Mouse (Mus musculus) stomach, embryonic 14.5 days (tissue): Measurements from ENCODE around the gene Gm20671. TPM values are rescaled to one million over a fixed set of nuclear protein-coding genes. Genes with fewer than 3 reads are reported as not detected.

ENCODE experiments used
- ATAC-seq: fragments of 200-750 bp; cut with Nextera tagmentation; 2 replicates; pipeline ENCODE4 v1.8.0; 2017; ENCODE audit warnings: low read depth, moderate TSS enrichment; ENCODE audit not compliant: insufficient number of reproducible peaks, insufficient read depth, low FRiP score
- H3K27ac ChIP-seq: fragments of 300-500 bp; sonication (generic); 2 replicates; pipeline ENCODE4 v1.5.1; 2014; ENCODE audit warnings: mild to moderate bottlenecking, low read length, moderate library complexity, mixed read lengths
- H3K27me3 ChIP-seq: fragments of 300-500 bp; sonication (generic); 2 replicates; pipeline ENCODE4 v1.6.1; 2014; ENCODE audit warnings: low read length, control low read depth, mixed read lengths; ENCODE audit not compliant: control insufficient read depth, insufficient read depth
- H3K36me3 ChIP-seq: fragments of 300-500 bp; sonication (generic); 2 replicates; pipeline ENCODE4 v1.6.1; 2014; ENCODE audit warnings: mild to moderate bottlenecking, control low read depth, low read length, moderate library complexity, mixed read lengths; ENCODE audit not compliant: control insufficient read depth, insufficient read depth
- H3K4me1 ChIP-seq: fragments of 300-500 bp; sonication (generic); 2 replicates; pipeline ENCODE4 v1.6.1; 2014; ENCODE audit warnings: low read length, control low read depth, mixed read lengths; ENCODE audit not compliant: control insufficient read depth, insufficient read depth
- H3K4me2 ChIP-seq: fragments of 300-500 bp; sonication (generic); replicated peaks from 2 replicates; pipeline ENCODE4 v1.6.1; 2014; ENCODE audit warnings: low read depth, low read length, control low read depth
- H3K4me3 ChIP-seq: fragments of 300-500 bp; sonication (generic); 2 replicates; pipeline ENCODE4 v1.5.1; 2014; ENCODE audit warnings: low read depth, low read length, control low read depth
- H3K9ac ChIP-seq: fragments of 300-500 bp; sonication (generic); replicated peaks from 2 replicates; pipeline ENCODE4 v1.6.1; 2014; ENCODE audit warnings: low read depth, mild to moderate bottlenecking, control low read depth, low read length, moderate library complexity, mixed read lengths
- H3K9me3 ChIP-seq: fragments of 300-500 bp; sonication (generic); 2 replicates; pipeline ENCODE4 v1.6.1; 2016; ENCODE audit warnings: low read depth, low read length, control low read depth; ENCODE audit not compliant: control insufficient read depth
- WGBS: fragments of 180-500 bp; shearing (Covaris S2); extraction: QIAGEN DNeasy Blood & Tissue Kit; methylation state at CpG from one replicate; pipeline ENCODE4 v1.1.7; 2014; 5-methylcytosine and 5-hydroxymethylcytosine counted together
- polyA plus RNA-seq: library from polyadenylated mRNA; unstranded; fragments of >200 nt; fragmentation: Nextera tagmentation; extraction: Ambion mirVana; gene quantifications from 2 replicates; pipeline ENCODE4 v1.2.1, GENCODE M21; 2014

Gene Gm20671
- polyA plus RNA-seq, 1 experiment from 2014 or later, result not detected

DNA sequence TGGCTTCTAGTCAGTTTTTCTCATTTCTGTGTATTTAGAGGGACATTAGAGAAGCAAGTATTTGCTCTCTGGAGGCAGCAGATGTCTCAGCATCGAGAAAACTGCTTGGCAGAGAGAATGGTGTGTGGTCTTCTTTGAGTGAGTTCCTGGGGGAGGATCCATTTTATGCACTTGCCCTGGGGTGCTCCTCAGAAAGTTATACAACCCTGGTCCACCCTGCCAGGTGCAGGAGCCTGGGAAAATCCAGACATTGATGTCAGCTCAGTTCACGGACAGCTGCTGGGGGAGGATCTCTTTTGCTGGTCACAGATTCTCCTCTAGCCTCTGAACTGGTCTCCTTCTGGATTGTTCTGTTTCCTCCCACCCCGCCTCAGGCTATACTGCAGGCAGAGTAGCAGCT lies 105.6 kb downstream of the Gm20671 start:
- WGBS, result 58% methylated on average over 3 of the region's 3 CpGs
- H3K27me3 ChIP-seq, result no peaks in the 10 kb centered on the region
- H3K27ac ChIP-seq, result no peak overlapping the region
- no peak overlapping the region for H3K4me3 ChIP-seq
- no peaks in the 10 kb centered on the region for H3K36me3 ChIP-seq
- no peak overlapping the region for H3K9ac ChIP-seq
- no peaks in the 10 kb centered on the region for H3K9me3 ChIP-seq
- no peak overlapping the region for H3K4me2 ChIP-seq
- ATAC-seq, result no peak
- H3K4me1 ChIP-seq, result no peaks in the 10 kb centered on the region

DNA sequence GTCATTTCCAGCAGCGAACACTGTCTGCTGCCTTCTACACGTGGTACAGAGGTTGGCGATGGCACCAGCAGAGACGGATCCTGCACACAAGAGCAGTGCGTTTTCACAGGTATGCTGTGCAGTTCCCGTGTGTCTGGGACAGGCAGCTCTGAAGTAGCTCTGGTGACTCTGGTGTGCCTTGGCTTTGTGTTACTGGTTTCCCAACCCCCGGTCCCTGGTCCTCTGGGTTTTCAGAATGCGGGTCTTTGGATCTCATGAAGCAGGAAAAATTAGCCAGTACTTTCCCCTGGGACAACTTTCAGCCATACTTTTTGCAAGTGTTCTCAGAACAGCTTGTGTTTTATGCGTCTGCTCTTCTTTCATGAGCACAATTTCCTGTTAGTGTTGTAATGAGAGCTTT lies 106.5 kb downstream of the Gm20671 start:
- WGBS, result 85% methylated on average over 9 of the region's 9 CpGs
- H3K4me2 ChIP-seq, result no peak overlapping the region
- ATAC-seq, result no peak

DNA sequence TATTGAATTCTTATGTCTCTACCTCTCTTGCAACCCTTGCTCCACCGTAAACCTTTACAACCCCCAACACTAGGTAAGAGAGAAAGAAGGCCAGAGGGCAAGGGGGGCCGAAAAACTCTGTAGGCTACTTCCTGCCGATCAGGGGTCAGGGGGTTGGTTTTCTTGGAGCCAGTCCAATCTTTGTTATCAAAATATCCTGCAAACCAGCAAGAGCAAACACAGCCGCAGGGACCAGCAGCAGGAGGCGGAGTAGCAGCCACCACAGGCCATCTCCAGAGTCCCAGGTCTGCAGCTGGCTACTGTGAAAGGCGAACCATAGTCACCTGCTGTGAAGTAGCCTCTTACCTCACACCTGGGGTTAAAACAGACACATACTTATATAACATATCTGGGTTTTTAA lies 108.0 kb downstream of the Gm20671 start:
- Histone ChIP-seq H3K4me2 (no peak overlapping the region), H3K4me1 (no peaks in the 10 kb centered on the region), H3K36me3 (no peaks in the 10 kb centered on the region), H3K9me3 (no peaks in the 10 kb centered on the region), H3K27me3 (no peaks in the 10 kb centered on the region), H3K4me3 (no peak overlapping the region), H3K9ac (no peak overlapping the region), H3K27ac (no peak overlapping the region)
- ATAC-seq, result no peak
- 47% methylated on average over 6 of the region's 6 CpGs for WGBS

More for the DNA sequence above, 106.5 kb downstream of the Gm20671 start:
- H3K9me3 ChIP-seq, result no peaks in the 10 kb centered on the region
- no peak overlapping the region for H3K4me3 ChIP-seq
- H3K36me3 ChIP-seq, result no peaks in the 10 kb centered on the region
- H3K4me1 ChIP-seq, result no peaks in the 10 kb centered on the region
- H3K27ac ChIP-seq, result no peak overlapping the region
- H3K9ac ChIP-seq, result no peak overlapping the region
- no peaks in the 10 kb centered on the region for H3K27me3 ChIP-seq

DNA sequence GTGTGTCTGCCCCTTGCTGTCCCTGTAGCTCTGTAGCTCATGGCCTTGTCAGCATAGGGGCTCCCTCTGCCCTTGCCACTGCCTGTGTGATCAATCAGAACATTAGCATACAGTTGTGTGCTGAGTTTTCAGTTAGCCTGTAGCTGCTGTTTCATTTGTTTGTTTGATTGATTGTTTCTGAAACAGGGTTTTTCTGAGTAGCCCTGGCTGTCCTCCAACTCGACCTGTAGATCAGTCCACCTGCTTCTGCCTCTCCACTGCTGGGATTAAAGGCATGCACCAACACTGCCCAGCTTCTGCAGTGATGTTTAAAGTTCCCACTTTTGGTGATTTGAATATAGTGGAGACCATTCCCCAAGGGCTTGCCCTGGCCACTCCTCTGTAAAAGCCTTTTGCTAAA lies 109.2 kb downstream of the Gm20671 start:
- Histone ChIP-seq H3K36me3 (no peaks in the 10 kb centered on the region), H3K4me1 (0 out of 2 replicates have a peak, but pooled peaks cover 5% of the 10 kb centered on the region), H3K9ac (no peak overlapping the region), H3K27me3 (no peaks in the 10 kb centered on the region), H3K27ac (no peak overlapping the region), H3K9me3 (no peaks in the 10 kb centered on the region), H3K4me2 (no peak overlapping the region), H3K4me3 (no peak overlapping the region)
- ATAC-seq, result no peak
- 21% methylated on average over 1 of the region's 1 CpGs for WGBS

- under 1% methylated on average over 55 of the region's 55 CpGs for WGBS
- peak; percentile 98 for ATAC-seq
Observed at GRCm38 (mm10) chr5:32713703-32714467, 113.0 kb downstream of the Gm20671 start.

DNA sequence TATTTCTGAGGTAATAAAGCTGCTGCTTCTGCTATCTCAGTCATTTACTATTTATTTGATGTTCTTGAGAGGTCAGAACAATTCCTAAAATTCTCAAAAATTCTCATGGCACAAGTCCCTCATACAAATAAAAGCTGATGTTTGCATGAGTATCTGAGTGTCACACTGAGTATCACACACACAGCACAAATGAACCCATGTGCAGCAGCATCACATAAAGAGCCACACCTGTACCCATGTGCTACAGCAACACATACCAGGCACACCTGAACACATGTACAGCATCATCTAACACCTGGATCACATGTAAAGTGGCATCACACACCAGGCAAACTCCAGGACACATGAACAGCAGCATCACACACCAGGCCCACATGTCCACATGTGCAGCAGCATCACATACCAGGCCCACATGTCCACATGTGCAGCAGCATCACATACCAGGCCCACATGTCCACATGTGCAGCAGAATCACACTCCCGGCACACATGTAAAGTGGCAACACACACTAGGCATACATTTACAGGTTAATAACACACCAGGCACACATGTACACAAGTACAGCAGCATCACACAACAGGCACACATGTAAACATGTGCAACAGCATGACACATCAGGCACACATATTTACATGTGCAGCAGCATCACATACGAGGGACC lies 113.7 kb downstream of the Gm20671 start:
- H3K27ac ChIP-seq, result peak overlapping the region; percentile 91
- 20% methylated on average over 2 of the region's 2 CpGs for WGBS
- peak; percentile 39; the same call in 1 of the 2 replicates for ATAC-seq

More at GRCm38 (mm10) chr5:32713703-32714467, 113.0 kb downstream of the Gm20671 start:
- Histone ChIP-seq H3K9me3 (no peaks in the 10 kb centered on the region), H3K27ac (peak overlapping the region; percentile 91), H3K4me3 (peak overlapping the region; percentile 70), H3K36me3 (no peaks in the 10 kb centered on the region), H3K9ac (peak overlapping the region; percentile 73), H3K4me2 (peak overlapping the region; percentile 78), H3K4me1 (0 out of 2 replicates have a peak, but pooled peaks cover 5% of the 10 kb centered on the region), H3K27me3 (no peaks in the 10 kb centered on the region)

DNA sequence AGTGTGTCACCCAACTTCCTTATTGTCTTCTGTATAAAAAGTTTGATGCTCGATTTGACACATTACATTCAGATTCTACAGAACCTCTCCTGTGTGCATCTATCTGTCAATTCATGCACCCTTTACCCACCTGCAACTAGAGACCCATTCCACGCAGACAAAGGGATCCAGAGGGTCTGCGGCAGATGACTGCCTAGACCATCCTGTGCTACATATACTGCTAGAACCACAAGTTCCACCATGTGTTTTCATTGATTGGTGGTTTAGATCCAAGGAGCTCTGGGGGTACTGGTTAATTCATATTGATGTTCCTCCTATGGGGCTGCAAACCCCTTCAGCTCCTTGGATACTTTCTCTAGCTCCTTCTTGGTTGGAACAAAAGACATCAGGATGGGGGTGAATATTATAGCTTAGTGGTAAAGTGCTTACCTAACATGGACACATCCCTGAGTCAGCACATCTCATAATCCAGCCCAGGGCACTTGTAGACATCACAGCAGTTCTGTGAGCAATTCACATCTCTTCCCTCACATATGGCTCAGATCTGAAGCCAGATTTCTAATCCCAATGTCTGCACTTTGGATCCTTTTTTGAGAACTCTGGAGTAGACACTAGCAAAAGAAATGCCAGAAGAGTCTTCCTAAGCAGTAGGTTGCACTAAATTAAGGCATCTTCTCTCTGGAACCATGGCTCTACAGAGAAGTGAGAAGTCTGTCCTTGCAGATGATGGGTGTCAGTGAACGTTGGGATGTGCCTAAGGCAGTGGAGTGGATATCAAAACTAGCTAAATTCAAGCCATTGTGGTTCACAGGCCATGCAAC lies 114.5 kb downstream of the Gm20671 start:
- H3K36me3 ChIP-seq, result no peaks in the 10 kb centered on the region
- no peaks in the 10 kb centered on the region for H3K27me3 ChIP-seq
- 63% methylated on average over 4 of the region's 4 CpGs for WGBS
- no peak overlapping the region for H3K9ac ChIP-seq
- 0 out of 2 replicates have a peak overlapping the region, but pooled peaks have one; percentile 70 for H3K4me3 ChIP-seq
- H3K27ac ChIP-seq, result peak overlapping the region; percentile 91; the same call in 1 of the 2 replicates
- 0 out of 2 replicates have a peak, but pooled peaks cover 5% of the 10 kb centered on the region for H3K4me1 ChIP-seq
- no peak for ATAC-seq
- H3K9me3 ChIP-seq, result no peaks in the 10 kb centered on the region
- H3K4me2 ChIP-seq, result no peak overlapping the region; the same call in 1 of the 2 replicates

More for the DNA sequence above, 113.7 kb downstream of the Gm20671 start:
- Histone ChIP-seq H3K27me3 (no peaks in the 10 kb centered on the region), H3K4me1 (0 out of 2 replicates have a peak, but pooled peaks cover 5% of the 10 kb centered on the region), H3K4me3 (peak overlapping the region; percentile 70), H3K9ac (peak overlapping the region; percentile 73), H3K36me3 (no peaks in the 10 kb centered on the region), H3K9me3 (no peaks in the 10 kb centered on the region), H3K4me2 (peak overlapping the region; percentile 78)

- ATAC-seq, result no peak
Observed at GRCm38 (mm10) chr5:32711485-32711884, 115.4 kb downstream of the Gm20671 start.

More at GRCm38 (mm10) chr5:32711485-32711884, 115.4 kb downstream of the Gm20671 start:
- Histone ChIP-seq H3K4me3 (no peak overlapping the region), H3K4me2 (no peak overlapping the region), H3K27ac (no peak overlapping the region), H3K4me1 (0 out of 2 replicates have a peak, but pooled peaks cover 5% of the 10 kb centered on the region), H3K9ac (no peak overlapping the region), H3K36me3 (no peaks in the 10 kb centered on the region), H3K9me3 (no peaks in the 10 kb centered on the region), H3K27me3 (no peaks in the 10 kb centered on the region)
- 77% methylated on average over 5 of the region's 5 CpGs for WGBS
